Mouse (Mus musculus) G1E (cell line): ENCODE results near the gene Cnpy4. TPM values are rescaled to one million over a fixed set of nuclear protein-coding genes. Genes with fewer than 3 reads are reported as not detected.
A peak's percentile ranks its signal among the peaks of the same experiment; 100 is the strongest.

Source experiments
- ATAC-seq: 2 replicates; pipeline ENCODE4 v1.8.0; 2016; ENCODE audit warnings: mild to moderate bottlenecking; ENCODE audit not compliant: insufficient number of reproducible peaks, poor library complexity, low FRiP score, severe bottlenecking; ENCODE audit errors: extremely low read depth
- DNase-seq: peaks from one replicate; pipeline ENCODE4 v3.0.0; 2012; ENCODE audit warnings: low spot score
- H3K27me3 ChIP-seq: 2 replicates; pipeline ENCODE4 v1.6.1; 2012; ENCODE audit warnings: mild to moderate bottlenecking, low read length, inconsistent platforms; ENCODE audit not compliant: insufficient read depth
- H3K36me3 ChIP-seq: replicated peaks from 2 replicates; pipeline ENCODE3; 2012; ENCODE audit warnings: mild to moderate bottlenecking, inconsistent platforms
- H3K4me1 ChIP-seq: 2 replicates; pipeline ENCODE4 v1.6.1; 2012; ENCODE audit warnings: low read depth, low read length, inconsistent platforms, mixed read lengths; ENCODE audit not compliant: insufficient read depth
- H3K4me3 ChIP-seq: 2 replicates; pipeline ENCODE4 v1.5.1; 2012; ENCODE audit warnings: low read depth, mild to moderate bottlenecking, inconsistent platforms, low read length, moderate library complexity, mixed read lengths
- H3K9me3 ChIP-seq: replicated peaks from 2 replicates; pipeline ENCODE4 v1.6.1; 2012; ENCODE audit warnings: inconsistent platforms
- CTCF ChIP-seq: IDR thresholded peaks from 2 replicates; pipeline ENCODE4 v1.5.1; 2012; ENCODE audit warnings: low read depth, low read length, inconsistent platforms, mixed read lengths
- GATA1 ChIP-seq: IDR thresholded peaks from 2 replicates; pipeline ENCODE4 v1.6.1; 2012; ENCODE audit warnings: borderline replicate concordance, low read length, inconsistent platforms, mixed read lengths
- GATA2 ChIP-seq: IDR thresholded peaks from 2 replicates; pipeline ENCODE4 v1.6.1; 2012; ENCODE audit warnings: low read depth, low read length, inconsistent platforms, borderline replicate concordance
- POLR2AphosphoS5 ChIP-seq: IDR thresholded peaks from 2 replicates; pipeline ENCODE4 v1.6.1; 2012; ENCODE audit warnings: low read depth, low read length, inconsistent platforms; ENCODE audit not compliant: insufficient replicate concordance
- TAL1 ChIP-seq: conservative IDR thresholded peaks from 2 replicates; pipeline ENCODE4 v1.6.1; 2012; ENCODE audit warnings: low read depth, low read length, inconsistent platforms, mixed read lengths
- polyA plus RNA-seq: library from polyadenylated mRNA; stranded (reverse); fragments of >175 nt; gene quantifications from 2 replicates; pipeline ENCODE4 v1.2.3, GENCODE M21; 2012
- total RNA-seq, 2 experiments: library from RNA; stranded (forward) in 1 of 2; stranded (reverse) in 1 of 2; fragments of 200-1000 nt in 1 of 2; fragments of >200 nt in 1 of 2; fragmentation: Nextera tagmentation in 1 of 2; gene quantifications; 2 replicates each; pipeline ENCODE4 v1.2.3; 2014 to 2017

Gene Cnpy4
- total and polyA plus RNA-seq, 3 experiments, result 1.3 to 31.1 (median 20.2) TPM

GRCm38 (mm10) chr5:138160842-138161665 lies 26.2 kb upstream of the Cnpy4 start, which contains the start of gene Cops6:
Gene Cops6, plus strand, starts transcription at chr5:138161071.
- ATAC-seq, result peak; percentile 87
- H3K27me3 ChIP-seq, result no peaks in the 10 kb centered on the region
- no peak for TF ChIP-seq GATA2
- peak; percentile 67 for DNase-seq
- H3K9me3 ChIP-seq, result no peaks in the 10 kb centered on the region
- H3K36me3 ChIP-seq, result peaks cover 42% of the 10 kb centered on the region
- H3K4me3 ChIP-seq, result peak within 1 kb of the TSS; percentile 85
- H3K4me1 ChIP-seq, result peaks cover 53% of the 10 kb centered on the region

- peak; percentile 84 for TF ChIP-seq POLR2AphosphoS5
- no peak for TF ChIP-seq GATA2
- H3K27me3 ChIP-seq, result no peaks in the 10 kb centered on the region; the same call in 1 of the 2 replicates
- H3K4me1 ChIP-seq, result peaks cover 70% of the 10 kb centered on the region
- no peak for ATAC-seq
- no peak for DNase-seq
- H3K36me3 ChIP-seq, result peaks cover 62% of the 10 kb centered on the region
- H3K9me3 ChIP-seq, result no peaks in the 10 kb centered on the region
- no peak overlapping the region for H3K4me3 ChIP-seq
Measured at GRCm38 (mm10) chr5:138163046-138163445, 24.2 kb upstream of the Cnpy4 start.

- Histone ChIP-seq H3K36me3 (peaks cover 67% of the 10 kb centered on the region), H3K4me3 (no peak overlapping the region), H3K9me3 (no peaks in the 10 kb centered on the region), H3K4me1 (peaks cover 74% of the 10 kb centered on the region), H3K27me3 (no peaks in the 10 kb centered on the region; the same call in 1 of the 2 replicates)
- TF ChIP-seq CTCF (no peak), GATA2 (no peak), TAL1 (no peak), POLR2AphosphoS5 (no peak), GATA1 (no peak)
- ATAC-seq (no peak), DNase-seq (no peak)
Measured at GRCm38 (mm10) chr5:138163610-138164009, 23.7 kb upstream of the Cnpy4 start.

GRCm38 (mm10) chr5:138165594-138165993 lies 21.7 kb upstream of the Cnpy4 start:
- DNase-seq, result no peak
- Histone ChIP-seq H3K4me3 (peak overlapping the region; percentile 1; the same call in 1 of the 2 replicates), H3K36me3 (peaks cover 85% of the 10 kb centered on the region), H3K9me3 (no peaks in the 10 kb centered on the region), H3K27me3 (no peaks in the 10 kb centered on the region; the same call in 1 of the 2 replicates), H3K4me1 (peaks cover 82% of the 10 kb centered on the region)
- TF ChIP-seq POLR2AphosphoS5 (no peak), CTCF (no peak), GATA2 (no peak), TAL1 (no peak), GATA1 (no peak)
- no peak for ATAC-seq

- no peaks in the 10 kb centered on the region; the same call in 1 of the 2 replicates for H3K27me3 ChIP-seq
- peaks cover 65% of the 10 kb centered on the region for H3K4me1 ChIP-seq
- peak; percentile 92 for DNase-seq
- ATAC-seq, result peak; percentile 68
- no peak for TF ChIP-seq CTCF
- TF ChIP-seq TAL1, result no peak
- no peak for TF ChIP-seq GATA2
- TF ChIP-seq POLR2AphosphoS5, result no peak
- no peak for TF ChIP-seq GATA1
- no peaks in the 10 kb centered on the region for H3K9me3 ChIP-seq
- H3K4me3 ChIP-seq, result peak overlapping the region; percentile 90
- peaks cover 81% of the 10 kb centered on the region for H3K36me3 ChIP-seq
Measured at GRCm38 (mm10) chr5:138170936-138171561, 16.2 kb upstream of the Cnpy4 start.

- no peak for TF ChIP-seq GATA1
- no peak for TF ChIP-seq GATA2
- TF ChIP-seq POLR2AphosphoS5, result no peak
- TF ChIP-seq TAL1, result no peak
- no peak for TF ChIP-seq CTCF
- Histone ChIP-seq H3K9me3 (no peaks in the 10 kb centered on the region), H3K4me3 (peak within 1 kb of the TSS; percentile 90), H3K4me1 (peaks cover 59% of the 10 kb centered on the region), H3K27me3 (no peaks in the 10 kb centered on the region; the same call in 1 of the 2 replicates), H3K36me3 (peaks cover 79% of the 10 kb centered on the region)
- DNase-seq (peak; percentile 99), ATAC-seq (peak; percentile 86)
Measured at GRCm38 (mm10) chr5:138171695-138172491, 15.4 kb upstream of the Cnpy4 start, which contains the start of the genes Ap4m1 and Mcm7. Gene Ap4m1, plus strand, starts transcription at chr5:138172002. Gene Mcm7, minus strand, starts transcription at chr5:138172422.
